Mouse (Mus musculus): Measurements from ENCODE around the gene Ablim1. TPM values are rescaled to one million over a fixed set of nuclear protein-coding genes. Genes with fewer than 3 reads are reported as not detected.

Ablim1 gene
- total and polyA plus RNA-seq, 3 experiments = 101 to 454 (median 418) TPM

- 36% methylated on average over 9 of the region's 9 CpGs for WGBS
- no peak for TF ChIP-seq CTCF (IDR thresholded peaks at IDR 0.05)
- no peak for TF ChIP-seq EP300 (IDR thresholded peaks at IDR 0.05; ENCODE audit: insufficient read depth, low read depth, low read length)
- TF ChIP-seq POLR2A (IDR thresholded peaks at IDR 0.05; ENCODE audit: insufficient read depth, low read depth, low read length) = no peak
- intact Hi-C loops (cut with DNase I) = no loop called here
- peak in 1 of 2 experiments; percentile 17 for DNase-seq
- Histone ChIP-seq H3K36me3 (ENCODE audit: control insufficient read depth, insufficient read depth, low read length) (peaks cover 23% of the 10 kb centered on the region), H3K4me1 (ENCODE audit: control insufficient read depth, insufficient read depth, low read length) (peaks cover 12% of the 10 kb centered on the region), H3K9ac (ENCODE audit: low read depth, low read length) (no peak overlapping the region), H3K27me3 (ENCODE audit: control insufficient read depth, insufficient read depth, low read length) (no peaks in the 10 kb centered on the region), H3K27ac (peak overlapping the region; percentile 26), H3K4me3 (no peak overlapping the region), H3K79me2 (replicated peaks; ENCODE audit: control insufficient read depth, insufficient read depth, low read length) (peaks cover 6% of the 10 kb centered on the region; the same call in 1 of the 2 replicates)
Measured at GRCm38 (mm10) chr19:57252692-57253448, 61.8 kb downstream of the Ablim1 start.

DNA sequence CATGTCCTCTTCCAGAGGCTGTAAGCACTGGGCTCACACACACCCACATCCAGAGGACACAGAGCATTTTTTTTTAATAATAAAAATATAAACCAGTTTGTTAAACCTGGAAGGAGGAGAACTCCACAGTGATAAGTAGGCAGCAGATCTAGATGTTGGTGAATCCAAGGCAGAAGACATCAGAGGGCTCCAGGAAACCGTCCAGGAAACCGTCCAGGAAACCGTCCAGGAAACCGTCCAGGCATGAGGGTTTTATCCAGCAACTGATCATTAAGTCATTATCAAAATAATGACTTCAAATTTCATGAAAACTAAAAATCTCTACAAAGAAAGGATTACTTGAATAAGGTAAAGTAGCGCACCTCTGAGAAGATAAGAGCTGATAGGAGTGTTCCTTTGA lies 65.9 kb downstream of the Ablim1 start:
- Histone ChIP-seq H3K4me1 (ENCODE audit: control insufficient read depth, insufficient read depth, low read length) (peaks cover 10% of the 10 kb centered on the region), H3K79me2 (replicated peaks; ENCODE audit: control insufficient read depth, insufficient read depth, low read length) (no peaks in the 10 kb centered on the region), H3K36me3 (ENCODE audit: control insufficient read depth, insufficient read depth, low read length) (peaks cover 19% of the 10 kb centered on the region), H3K4me3 (no peak overlapping the region), H3K27ac (no peak overlapping the region), H3K9ac (ENCODE audit: low read depth, low read length) (no peak overlapping the region), H3K27me3 (ENCODE audit: control insufficient read depth, insufficient read depth, low read length) (no peaks in the 10 kb centered on the region)
- DNase-seq = peak in 1 of 2 experiments; percentile 12
- intact Hi-C loops (cut with DNase I) = no loop called here
- 38% methylated on average over 5 of the region's 5 CpGs for WGBS
- TF ChIP-seq CTCF (IDR thresholded peaks at IDR 0.05) (no peak), EP300 (IDR thresholded peaks at IDR 0.05; ENCODE audit: insufficient read depth, low read depth, low read length) (no peak), POLR2A (IDR thresholded peaks at IDR 0.05; ENCODE audit: insufficient read depth, low read depth, low read length) (no peak)

- 61% methylated on average over 8 of the region's 8 CpGs for WGBS
- Histone ChIP-seq H3K36me3 (ENCODE audit: control insufficient read depth, insufficient read depth, low read length) (peaks cover 26% of the 10 kb centered on the region), H3K4me3 (no peak overlapping the region), H3K79me2 (replicated peaks; ENCODE audit: control insufficient read depth, insufficient read depth, low read length) (no peaks in the 10 kb centered on the region), H3K27ac (peak overlapping the region; percentile 24; the same call in 1 of the 2 replicates), H3K27me3 (ENCODE audit: control insufficient read depth, insufficient read depth, low read length) (no peaks in the 10 kb centered on the region), H3K9ac (ENCODE audit: low read depth, low read length) (no peak overlapping the region), H3K4me1 (ENCODE audit: control insufficient read depth, insufficient read depth, low read length) (peaks cover 12% of the 10 kb centered on the region)
- peak; percentile 36 to 60 for DNase-seq
- intact Hi-C loops (cut with DNase I) = no loop called here
- TF ChIP-seq POLR2A (IDR thresholded peaks at IDR 0.05; ENCODE audit: insufficient read depth, low read depth, low read length) (no peak), EP300 (IDR thresholded peaks at IDR 0.05; ENCODE audit: insufficient read depth, low read depth, low read length) (0 out of 2 replicates have a peak, but pooled peaks have one; percentile 12), CTCF (IDR thresholded peaks at IDR 0.05) (no peak)
Measured at GRCm38 (mm10) chr19:57247221-57247620, 67.5 kb downstream of the Ablim1 start.

DNA sequence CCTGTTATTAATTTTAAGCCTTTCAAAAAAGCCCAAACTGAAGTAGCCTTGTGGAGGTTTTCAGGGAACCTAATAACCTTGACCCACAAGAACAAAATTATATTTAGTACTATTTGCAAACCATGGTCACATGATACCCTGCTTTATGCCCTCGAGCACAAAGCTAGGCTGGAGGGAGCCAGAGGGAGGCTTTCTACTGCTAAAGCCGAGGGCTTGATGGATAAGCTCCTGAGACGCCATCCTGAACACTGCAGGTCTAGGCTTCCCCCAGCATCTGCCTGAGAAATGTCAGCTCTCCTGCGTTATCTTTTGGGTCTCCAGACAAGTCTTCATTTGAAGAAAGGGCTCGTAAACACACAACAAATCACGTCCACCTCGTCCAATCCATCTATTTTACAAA lies 70.4 kb downstream of the Ablim1 start:
- TF ChIP-seq EP300 (IDR thresholded peaks at IDR 0.05; ENCODE audit: insufficient read depth, low read depth, low read length) (no peak), CTCF (IDR thresholded peaks at IDR 0.05) (no peak), POLR2A (IDR thresholded peaks at IDR 0.05; ENCODE audit: insufficient read depth, low read depth, low read length) (no peak)
- WGBS = 64% methylated on average over 7 of the region's 7 CpGs
- intact Hi-C loops (cut with DNase I) = no loop called here
- no peak overlapping the region for H3K4me3 ChIP-seq
- no peaks in the 10 kb centered on the region for H3K79me2 ChIP-seq (replicated peaks; ENCODE audit: control insufficient read depth, insufficient read depth, low read length)
- DNase-seq = no peak
- peak overlapping the region; percentile 60 for H3K27ac ChIP-seq
- no peaks in the 10 kb centered on the region for H3K27me3 ChIP-seq (ENCODE audit: control insufficient read depth, insufficient read depth, low read length)
- peaks cover 28% of the 10 kb centered on the region for H3K36me3 ChIP-seq (ENCODE audit: control insufficient read depth, insufficient read depth, low read length)
- H3K4me1 ChIP-seq (ENCODE audit: control insufficient read depth, insufficient read depth, low read length) = peaks cover 18% of the 10 kb centered on the region
- H3K9ac ChIP-seq (ENCODE audit: low read depth, low read length) = no peak overlapping the region

DNA sequence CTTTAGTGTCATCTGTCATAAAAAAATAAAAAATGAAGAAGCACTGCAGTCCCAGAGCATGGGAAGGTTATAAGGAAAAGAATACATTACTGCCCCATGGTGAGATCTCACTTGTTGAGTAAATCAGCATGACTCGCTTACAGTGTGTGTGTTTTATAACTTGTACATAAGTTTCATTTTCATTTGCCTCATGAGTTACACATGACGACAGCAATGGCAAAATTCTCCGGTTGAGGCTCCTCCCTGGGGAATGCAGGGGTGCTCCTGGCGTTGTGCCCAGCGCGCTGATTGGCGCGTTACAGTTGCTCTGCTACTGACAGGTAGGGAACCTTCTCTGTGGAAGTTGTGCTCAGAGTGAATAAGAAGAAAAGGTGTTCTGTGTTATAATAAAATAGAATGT lies 71.1 kb downstream of the Ablim1 start:
- Histone ChIP-seq H3K79me2 (replicated peaks; ENCODE audit: control insufficient read depth, insufficient read depth, low read length) (no peaks in the 10 kb centered on the region), H3K4me3 (no peak overlapping the region), H3K27ac (peak overlapping the region; percentile 60), H3K27me3 (ENCODE audit: control insufficient read depth, insufficient read depth, low read length) (no peaks in the 10 kb centered on the region), H3K36me3 (ENCODE audit: control insufficient read depth, insufficient read depth, low read length) (peaks cover 28% of the 10 kb centered on the region), H3K4me1 (ENCODE audit: control insufficient read depth, insufficient read depth, low read length) (peaks cover 19% of the 10 kb centered on the region), H3K9ac (ENCODE audit: low read depth, low read length) (no peak overlapping the region)
- intact Hi-C loops (cut with DNase I) = no loop called here
- peak; percentile 48 to 60 for DNase-seq
- TF ChIP-seq CTCF (IDR thresholded peaks at IDR 0.05) (no peak), POLR2A (IDR thresholded peaks at IDR 0.05; ENCODE audit: insufficient read depth, low read depth, low read length) (no peak), EP300 (IDR thresholded peaks at IDR 0.05; ENCODE audit: insufficient read depth, low read depth, low read length) (no peak)
- WGBS = 39% methylated on average over 8 of the region's 8 CpGs

GRCm38 (mm10) chr19:57243191-57243590 lies 71.5 kb downstream of the Ablim1 start:
- TF ChIP-seq EP300 (IDR thresholded peaks at IDR 0.05; ENCODE audit: insufficient read depth, low read depth, low read length) = no peak
- no peak for TF ChIP-seq CTCF (IDR thresholded peaks at IDR 0.05)
- TF ChIP-seq POLR2A (IDR thresholded peaks at IDR 0.05; ENCODE audit: insufficient read depth, low read depth, low read length) = no peak
- Histone ChIP-seq H3K79me2 (replicated peaks; ENCODE audit: control insufficient read depth, insufficient read depth, low read length) (no peaks in the 10 kb centered on the region), H3K4me1 (ENCODE audit: control insufficient read depth, insufficient read depth, low read length) (peaks cover 19% of the 10 kb centered on the region), H3K27ac (peak overlapping the region; percentile 60), H3K27me3 (ENCODE audit: control insufficient read depth, insufficient read depth, low read length) (no peaks in the 10 kb centered on the region), H3K9ac (ENCODE audit: low read depth, low read length) (no peak overlapping the region), H3K36me3 (ENCODE audit: control insufficient read depth, insufficient read depth, low read length) (peaks cover 28% of the 10 kb centered on the region), H3K4me3 (no peak overlapping the region)
- DNase-seq = peak in 1 of 2 experiments; percentile 18
- intact Hi-C loops (cut with DNase I) = no loop called here
- 74% methylated on average over 12 of the region's 12 CpGs for WGBS

All from heart, adult 2 months (tissue).